Mouse (Mus musculus) embryo, embryonic 9.5 days (tissue): ENCODE data around the gene Tmem110.

Experiments
- DNase-seq: peaks from one replicate; pipeline ENCODE4 v3.0.0-alpha.2; 2017; ENCODE audit errors: extremely low spot score

The Tmem110 gene

DNA sequence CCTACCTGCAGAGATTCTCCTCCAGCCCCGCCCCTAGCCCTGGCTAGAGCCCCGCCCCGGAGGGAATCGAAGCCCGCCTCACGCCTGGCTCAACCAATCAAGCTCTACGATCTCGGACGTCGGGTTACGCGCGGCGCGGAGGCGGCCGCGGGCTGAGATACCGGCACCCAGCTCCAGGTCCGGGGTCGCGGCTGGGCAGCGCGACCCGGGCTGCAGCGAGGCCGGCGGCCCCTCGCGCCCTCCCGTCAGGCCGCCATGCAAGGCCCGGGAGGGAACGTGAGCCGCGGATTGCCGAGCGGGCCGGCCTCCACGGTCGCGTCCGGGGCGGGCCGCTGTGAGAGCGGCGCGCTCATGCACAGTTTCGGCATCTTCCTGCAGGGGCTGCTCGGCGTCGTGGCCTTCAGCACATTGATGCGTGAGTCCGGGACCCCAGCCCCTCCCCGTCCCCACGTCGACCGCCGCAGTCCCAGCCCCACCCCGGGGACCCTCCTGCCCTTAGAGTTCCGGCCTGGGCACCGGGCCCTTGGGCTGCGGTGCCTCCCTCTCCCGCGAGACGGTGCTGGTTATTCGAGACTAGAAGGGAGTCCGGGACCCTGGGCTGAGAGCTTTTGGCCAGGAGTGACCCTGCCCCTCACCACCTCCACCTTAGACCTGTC lies at the start of gene Tmem110:
Tmem110 (plus strand) TSS at position 115 of the 656 bp plus-strand sequence.
- peak; percentile 88 for DNase-seq

DNA sequence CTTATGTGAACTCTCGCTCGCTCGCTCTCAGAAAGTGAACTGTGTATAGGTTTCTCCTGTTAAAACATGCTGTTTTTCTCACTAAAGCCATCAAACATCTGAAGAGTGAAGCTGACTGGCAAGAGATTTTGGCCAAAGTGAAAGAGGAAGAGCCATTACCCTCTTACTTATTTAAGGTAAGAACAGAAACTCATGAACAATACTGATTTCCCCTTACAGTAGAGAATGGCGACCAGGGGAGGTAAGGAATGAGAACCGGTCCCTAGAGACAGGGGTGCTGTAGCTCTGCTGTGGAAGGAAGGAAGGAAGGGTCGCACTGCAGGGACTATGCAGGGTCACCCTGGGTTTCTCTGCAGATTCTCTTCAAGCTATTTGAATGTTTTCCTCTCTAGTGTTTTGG lies 40.8 kb upstream of the Tmem110 start:
- no peak for DNase-seq

DNA sequence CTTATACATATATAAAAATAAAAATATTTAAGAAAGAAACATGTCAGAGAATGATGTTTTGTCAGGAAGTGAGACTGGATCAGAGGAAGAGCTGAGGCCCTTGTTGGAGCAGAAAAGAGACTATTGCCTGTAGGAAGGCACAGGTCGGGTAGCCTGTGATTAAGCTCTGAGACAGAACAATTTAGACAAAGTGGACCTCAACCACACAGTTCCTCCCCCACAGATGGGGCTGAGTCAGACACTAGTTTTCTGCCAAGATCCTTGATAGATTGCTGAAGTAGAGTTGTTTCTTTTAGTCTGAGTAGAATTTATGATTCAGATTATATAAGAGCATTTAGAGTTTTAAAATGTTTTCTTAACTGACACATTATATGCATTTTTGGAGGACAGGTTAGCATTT lies 35.9 kb upstream of the Tmem110 start:
- DNase-seq, result no peak

DNA sequence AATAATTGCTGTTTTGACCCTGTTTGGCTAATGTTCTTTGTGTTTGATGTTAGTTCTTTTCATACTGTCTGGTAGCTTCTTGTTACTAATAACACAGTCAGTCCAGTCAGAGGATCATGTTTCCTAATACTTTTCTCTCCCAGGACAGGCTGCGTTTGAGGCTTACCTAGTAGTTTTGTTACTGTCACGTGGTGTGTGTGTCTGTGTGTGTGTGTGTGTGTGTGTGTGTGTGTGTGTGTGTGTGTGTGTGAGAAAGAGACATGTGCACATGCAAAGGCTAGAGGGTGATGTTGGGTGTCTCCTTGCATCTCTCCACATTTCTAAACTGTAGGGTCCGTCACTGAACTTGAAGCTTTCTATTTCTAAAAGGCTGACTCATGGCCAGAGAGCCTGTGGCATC lies 32.5 kb upstream of the Tmem110 start:
- DNase-seq, result no peak

DNA sequence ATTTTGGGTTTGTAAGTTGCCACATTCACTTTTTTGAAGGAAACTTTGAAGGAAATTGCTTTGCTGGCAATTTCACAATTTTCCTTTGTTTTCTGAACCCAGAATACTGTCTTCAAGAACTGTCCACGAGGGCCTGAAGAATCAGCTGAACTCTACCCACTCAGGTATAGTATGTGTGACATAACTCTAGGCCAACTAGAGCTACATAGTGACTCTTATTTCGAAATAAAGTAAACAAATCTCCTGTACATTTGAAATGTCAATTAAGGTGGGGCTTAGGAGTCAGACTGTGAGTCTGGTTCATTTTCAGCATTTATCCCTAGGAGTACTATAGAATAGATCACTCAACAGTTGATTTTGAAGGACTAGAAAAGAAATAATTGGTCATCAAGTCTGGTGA lies 23.6 kb upstream of the Tmem110 start:
- DNase-seq, result no peak

DNA sequence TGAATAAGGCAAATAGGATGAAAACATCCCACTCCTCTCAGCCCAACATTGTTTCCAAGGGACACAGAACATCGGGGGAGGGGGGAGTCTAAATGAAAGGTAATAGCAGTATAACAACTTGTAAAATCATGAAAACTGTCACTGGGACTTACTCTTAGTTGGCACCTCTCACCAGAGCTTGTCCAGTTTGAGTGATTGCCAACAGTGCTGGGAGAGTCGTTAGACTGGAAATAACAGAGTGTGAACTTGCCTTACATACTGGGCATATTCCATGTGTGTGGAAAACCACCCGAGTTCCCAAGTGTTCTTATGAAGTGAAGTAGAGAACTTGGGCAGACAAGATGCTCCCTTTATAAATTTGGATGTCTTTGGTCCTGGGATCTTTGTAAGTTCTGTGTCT lies 4.3 kb upstream of the Tmem110 start:
- no peak for DNase-seq

DNA sequence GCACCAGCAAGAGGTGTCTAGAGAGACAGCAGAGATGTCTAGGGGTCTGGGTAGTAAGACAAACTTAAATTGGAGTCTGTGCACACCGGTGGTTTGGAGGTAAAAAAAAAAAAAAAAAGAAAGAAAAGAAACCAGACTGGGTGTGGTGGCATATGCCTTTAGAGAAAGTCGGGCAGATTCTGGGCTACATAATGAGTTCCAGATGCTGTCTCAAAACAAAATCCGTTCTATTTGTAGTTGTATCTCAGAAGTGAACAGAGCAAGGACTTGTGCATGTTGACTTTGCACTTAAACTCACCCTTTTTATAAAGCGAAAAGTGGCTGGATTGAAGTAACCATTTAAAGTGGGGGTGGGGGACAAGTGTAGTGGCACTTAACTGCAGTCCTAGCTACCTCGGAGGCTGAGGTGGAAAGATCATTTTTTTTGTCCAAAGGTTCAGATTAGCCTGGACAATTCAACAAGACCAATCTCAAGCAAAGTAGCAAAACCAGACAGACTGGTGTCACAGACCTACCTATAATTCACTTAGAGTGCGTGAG lies 864 bp upstream of the Tmem110 start:
- DNase-seq, result no peak

DNA sequence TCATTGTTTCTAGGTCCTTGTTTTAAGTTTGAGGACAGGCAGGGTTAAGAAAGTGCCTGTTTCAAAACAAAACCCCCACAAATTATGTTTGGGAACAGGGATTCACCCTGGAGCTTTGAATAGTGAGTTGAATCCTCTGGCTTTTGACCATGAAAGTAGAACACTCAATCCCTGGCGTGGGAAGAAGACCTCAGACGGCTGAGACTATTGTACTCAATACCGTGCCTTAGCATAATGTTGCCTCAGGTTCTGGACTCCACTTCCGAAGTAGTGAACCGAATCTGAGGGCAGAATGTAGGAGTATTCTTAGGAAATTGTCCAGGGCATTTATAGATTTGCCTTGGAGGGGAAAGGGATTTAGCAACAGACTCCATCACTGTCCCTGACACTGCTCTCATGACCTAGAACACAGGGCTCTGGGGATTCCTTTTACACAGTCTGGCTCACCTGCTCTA lies 342 bp upstream of the Tmem110 start:
- no peak for DNase-seq

DNA sequence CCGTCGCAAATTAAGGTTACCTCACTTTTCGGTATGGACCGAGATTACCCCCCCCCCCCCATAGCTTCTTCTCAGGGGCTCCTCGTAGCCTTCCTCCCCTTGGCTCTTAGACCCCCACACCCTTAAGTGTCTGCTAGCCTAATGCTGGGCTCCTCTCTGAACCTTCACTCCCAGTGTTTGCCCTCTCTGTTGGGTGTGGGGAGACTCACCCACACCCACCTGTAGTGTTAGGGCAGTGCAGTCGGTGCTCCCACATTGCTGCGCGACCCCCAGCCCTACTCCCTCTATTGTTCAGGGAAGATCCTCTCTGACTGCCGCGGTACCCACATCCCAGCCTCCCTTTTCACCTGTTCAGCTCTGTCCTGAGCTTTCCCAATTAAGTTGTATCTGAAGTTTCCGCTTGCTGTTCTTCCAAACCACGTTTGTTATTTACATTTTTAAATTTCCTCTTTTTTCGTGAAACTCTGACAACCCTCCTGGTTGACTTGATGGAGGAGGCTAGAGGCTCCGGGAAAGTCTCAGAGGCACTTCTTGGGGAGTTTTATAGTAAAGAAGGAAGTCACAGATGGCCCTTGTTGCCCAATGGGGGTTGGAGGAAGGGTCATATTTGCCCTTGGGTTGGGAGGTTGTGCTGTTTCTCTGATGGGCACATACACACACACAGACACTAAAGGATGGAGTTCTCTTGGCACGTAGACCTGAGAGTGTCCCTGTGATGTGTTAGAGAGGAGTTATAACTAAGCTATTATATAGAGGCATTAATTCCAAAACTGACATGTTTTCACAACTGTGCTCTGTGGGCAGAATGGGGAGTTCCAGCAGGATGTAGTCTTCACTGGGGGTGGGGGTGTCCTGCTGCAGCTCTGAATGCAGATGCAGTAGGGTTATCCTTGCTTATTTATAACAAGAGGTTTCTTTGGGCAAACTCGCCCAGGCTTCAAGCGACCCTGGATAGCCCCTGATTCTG lies 1.1 kb downstream of the Tmem110 start:
- DNase-seq, result peak; percentile 7

DNA sequence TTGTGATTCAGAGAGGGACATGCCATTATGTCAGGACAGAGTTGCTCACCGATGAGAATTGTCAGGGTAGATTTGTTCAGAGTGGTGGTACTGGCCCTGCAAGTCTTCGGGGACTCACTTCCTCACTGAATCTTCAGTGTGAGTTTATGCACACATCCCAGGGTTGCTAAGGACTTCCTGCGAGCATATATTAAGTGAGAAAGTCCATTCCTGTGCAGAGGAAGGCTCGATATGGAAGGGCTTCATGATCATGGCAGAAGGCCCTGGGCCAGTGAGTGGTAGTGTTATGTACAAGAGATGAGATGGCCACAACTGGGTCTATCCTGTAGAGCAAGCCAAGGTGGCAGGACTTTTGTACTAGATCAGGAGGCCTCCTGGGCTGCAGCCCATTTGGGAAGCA lies 2.1 kb downstream of the Tmem110 start:
- DNase-seq, result no peak

DNA sequence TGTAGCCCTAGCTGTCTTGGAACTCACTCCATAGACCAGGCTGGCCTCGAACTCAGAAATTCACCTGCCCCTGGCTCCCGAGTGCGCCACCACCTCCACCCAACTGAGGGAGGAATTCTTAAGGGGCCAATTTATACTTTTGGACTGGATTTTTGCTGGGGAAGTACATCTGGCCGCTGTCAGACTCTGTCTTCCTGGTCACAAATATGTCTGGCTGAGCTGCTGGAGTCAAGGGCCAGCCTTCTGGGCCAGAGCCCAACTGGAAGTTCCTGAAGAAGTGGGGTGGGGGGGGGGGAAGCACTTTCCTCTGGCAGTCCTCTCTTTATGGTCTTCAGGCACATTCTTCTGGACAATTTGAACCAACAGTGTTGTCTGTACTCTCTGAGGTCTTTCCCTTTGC lies 2.7 kb downstream of the Tmem110 start:
- DNase-seq, result no peak

DNA sequence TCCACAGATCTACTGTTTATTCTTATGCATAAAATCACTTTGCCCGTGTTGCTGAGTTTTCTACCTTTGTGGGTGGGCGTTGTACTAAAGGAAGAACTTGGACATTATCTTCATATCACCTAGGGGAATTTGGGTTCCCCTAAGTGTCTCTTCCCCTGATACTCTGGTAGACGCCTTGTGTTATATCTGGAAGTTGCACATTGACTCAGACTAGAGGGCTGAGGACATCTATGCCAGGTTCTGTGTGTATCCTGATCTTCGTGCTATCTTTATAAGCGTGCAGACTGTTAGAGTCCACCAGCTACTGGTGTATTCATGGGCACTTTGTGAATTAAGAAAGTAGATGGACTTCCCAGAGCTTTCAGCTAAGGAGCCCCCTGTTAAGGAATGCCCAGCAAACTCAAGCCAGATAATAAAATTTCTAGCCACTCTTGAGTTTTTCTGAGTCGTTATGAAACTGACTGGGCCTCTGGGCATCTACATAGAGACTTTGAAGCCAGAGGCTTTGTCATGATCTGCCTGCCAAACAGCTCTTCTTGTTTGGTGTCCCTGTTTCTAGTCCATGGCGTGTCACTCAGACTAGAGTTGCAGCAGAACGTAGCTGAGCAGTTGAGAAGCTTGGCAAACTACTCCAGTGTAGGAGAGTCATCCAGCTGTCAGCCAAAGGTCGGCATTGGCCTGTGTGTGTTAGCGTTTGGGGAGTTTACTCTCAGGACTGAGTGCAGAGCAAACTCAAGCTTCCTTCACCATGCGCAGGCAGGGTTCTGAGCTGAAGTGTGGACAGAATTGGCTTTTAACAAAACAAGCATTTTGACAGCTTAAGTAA lies 3.5 kb downstream of the Tmem110 start:
- no peak for DNase-seq

DNA sequence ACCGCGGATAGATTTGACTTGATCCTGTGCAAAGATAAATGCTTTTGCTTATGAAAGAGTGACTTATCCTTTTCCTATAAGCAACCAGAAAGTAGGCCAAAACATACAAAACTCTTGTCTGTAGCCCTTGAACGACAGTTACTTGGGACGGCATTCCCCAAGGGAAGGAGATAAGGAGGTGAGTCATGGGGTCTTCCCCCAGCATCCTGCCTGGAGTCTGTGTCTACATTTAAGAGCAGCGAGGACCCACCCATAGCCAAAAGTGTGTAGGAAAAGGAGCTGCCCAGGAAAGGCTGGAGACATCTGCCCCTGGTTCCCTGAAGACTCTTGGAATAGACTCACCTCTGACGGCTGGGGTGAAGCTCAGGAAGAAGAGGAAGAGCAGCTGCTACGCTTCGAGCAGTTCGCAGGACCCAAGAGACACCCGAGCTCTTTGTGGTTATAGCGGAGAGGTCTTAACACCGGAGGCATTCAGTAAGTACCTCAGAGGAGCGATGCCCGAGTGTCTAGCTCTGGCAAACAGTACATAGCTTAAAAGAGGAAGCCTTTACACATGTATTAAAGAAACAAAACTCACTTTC lies 12.1 kb downstream of the Tmem110 start:
- DNase-seq, result no peak

DNA sequence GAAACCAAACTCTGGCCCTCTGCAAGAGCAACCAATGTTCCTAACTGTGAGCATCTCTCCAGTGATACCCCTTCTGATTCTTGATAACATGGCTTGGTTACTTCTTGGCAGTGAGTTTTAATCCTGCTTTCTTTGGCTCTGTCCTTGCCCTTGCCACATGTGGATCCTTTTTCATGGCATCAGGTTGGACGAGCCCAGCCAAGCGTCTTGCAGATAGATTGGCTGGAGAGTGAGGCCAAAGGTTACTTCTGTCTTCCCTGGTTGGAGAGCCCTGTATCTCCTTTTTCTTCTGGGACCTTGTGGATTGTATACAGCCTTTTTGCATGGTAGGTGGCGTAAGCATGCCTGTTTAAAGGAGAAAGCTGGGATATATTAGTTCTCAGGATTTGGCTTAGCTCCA lies 18.3 kb downstream of the Tmem110 start:
- DNase-seq, result no peak

DNA sequence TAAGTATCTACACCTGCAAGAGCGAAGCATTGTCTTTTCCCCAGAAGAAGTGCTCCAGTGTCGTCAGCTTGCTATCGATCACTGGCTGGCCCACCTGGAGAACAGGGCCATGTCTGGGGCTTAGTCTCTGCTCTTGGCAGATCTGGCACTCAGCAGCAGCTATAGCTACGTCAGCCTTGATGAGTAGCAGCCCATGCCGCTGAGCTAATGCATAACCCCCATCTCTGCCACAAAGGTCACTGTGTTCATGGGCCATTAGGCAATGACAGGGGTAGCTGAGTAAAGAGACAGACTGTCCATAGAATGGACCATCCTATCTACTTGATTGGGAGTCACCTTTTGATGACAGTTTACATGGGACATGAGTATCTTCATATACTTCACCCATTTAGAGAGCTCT lies 25.1 kb downstream of the Tmem110 start:
- DNase-seq, result no peak

DNA sequence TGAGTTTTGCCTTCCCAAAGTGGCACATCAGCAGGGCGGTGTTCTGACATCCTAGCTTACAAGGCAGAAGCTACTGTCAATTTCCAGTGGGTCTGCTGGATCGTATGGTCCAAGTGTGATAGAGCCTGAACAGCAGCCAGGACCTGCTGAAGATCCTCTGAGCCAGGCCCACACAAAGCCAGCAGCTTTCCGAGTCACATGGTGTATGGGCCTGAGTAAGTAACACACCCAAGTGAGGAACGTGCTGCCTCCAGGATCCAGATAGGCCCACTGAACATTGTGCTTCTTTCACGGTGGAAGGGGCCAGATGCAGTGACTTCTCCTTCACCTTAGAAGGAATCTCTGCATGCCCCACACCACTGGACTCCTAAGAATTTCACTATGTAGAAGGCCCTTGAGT lies 26.9 kb downstream of the Tmem110 start:
- DNase-seq, result no peak

DNA sequence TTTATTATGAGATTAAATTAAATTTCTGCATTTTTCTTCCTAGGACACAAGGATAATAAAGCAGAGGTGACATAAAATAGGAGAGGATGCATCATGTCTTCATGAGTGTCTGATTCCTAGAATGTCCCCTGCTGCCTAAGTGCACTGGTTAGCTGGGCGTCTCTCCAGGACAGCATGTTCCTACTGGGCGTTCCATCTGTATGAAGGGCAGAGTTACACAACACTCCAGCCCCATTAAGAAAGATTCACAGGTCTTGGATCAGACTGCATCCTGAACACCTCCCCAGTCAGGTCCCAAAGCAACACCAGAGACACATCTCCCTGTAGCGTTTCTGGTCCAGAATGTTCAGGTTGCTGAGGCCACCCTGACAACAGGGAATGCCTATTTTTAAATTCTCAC lies 29.9 kb downstream of the Tmem110 start:
- DNase-seq, result no peak

DNA sequence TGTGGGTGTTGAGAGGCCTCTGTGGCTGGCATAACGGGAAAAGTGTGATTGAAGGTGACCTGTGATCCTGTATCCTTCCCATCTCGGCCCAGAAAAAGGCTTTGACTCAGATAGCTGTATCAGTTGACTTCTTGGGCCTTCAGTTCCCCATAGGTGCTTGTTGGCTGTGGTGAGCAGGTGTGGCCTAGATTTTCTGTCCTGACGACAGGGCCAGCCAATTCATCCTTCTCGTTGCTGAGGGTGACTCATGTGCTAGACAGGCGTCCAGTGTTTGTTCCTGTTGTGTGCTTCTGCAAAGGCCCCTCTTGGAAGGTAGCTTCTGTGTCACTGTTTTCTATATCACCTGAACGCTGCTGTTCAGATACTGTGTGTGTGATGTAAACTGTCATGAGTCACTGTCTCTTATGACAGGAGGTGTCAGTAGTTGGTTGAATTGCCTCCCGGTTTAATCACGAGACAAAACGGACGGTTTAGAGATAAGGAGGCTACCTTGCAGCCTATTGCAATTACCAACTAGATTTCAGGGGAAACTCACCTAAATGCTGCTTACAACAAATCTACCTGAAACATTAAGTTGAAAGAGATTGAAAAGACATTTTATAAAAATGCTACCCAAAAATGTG lies 31.6 kb downstream of the Tmem110 start:
- DNase-seq, result no peak

DNA sequence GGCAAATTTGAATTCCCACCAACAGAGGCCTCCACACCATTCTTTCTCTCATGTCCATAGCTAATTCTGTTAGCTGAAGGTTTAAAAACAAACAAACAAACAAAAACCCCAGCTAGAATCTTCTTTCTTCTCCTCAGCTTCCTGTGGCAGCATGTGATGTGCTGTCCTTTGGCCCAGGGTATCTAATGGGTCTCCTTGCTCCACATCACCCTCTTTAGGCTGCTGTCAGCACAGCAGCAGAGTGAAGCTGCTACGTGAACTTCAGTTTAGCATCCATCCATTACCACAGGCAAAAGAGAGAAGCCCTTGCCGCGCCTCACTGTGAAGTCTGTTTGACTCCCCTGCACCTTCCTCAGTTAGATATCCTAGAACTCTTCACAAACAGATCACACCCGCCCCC lies 32.6 kb downstream of the Tmem110 start:
- DNase-seq, result no peak

DNA sequence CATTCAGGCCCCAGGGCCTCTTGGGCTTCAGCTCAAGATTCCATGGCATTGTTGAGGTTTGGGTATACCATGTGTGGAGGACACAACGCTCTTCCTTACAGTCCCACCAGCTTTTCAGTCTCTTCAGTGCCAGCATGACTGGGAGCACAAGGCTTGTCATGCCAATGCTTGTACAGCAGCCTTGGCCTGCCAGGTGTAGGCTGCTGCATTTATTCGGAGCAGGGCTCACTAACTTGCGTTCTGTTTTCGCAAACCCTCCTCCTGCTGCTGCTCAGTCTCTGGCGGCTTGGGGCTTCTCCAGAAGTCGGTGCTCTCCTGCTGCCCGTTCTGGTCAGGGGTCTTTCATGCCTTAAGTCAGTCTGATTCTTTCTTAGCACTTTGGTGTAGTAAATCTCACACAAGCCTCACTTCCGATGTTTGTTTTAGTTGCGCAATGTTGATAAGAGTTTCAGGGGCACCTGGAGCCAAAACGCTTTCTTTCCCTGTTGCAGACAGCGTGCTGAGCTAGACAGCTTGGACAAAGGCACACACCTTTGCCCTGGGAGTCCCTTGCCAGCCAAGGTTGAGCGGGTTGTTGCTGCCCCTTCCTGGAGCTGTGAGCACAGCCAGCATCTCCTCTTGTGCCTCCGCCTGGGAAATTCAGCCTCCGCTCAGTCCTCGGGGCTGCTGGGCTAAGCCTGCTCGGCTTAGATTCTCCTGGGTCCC lies 36.2 kb downstream of the Tmem110 start:
- no peak for DNase-seq

DNA sequence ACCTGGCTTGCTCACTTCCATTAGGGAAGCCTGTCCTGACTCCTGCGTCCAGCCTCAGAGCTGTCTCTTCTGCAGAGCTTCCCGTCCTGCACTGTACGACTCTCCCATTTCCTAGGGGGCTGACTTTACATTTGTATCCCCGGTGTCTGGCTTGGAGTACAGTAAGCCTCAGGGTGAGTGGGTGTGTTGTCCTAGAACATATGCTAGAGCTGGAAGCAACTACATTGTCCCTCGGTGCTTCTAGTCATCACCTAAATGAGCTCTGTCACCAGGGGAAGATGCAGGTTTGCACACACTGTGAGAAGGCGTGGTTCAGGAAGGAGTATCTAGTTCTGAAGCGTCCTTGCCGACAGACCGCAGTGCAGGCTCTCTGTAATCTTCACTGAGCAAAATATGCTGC lies 37.0 kb downstream of the Tmem110 start:
- DNase-seq, result no peak
